Mouse (Mus musculus) brain, embryonic 14.5 days (tissue): Measurements from ENCODE around the gene Nell1.

Source experiments
- CTCF ChIP-seq: fragments of 200-500 bp; IDR thresholded peaks from 2 replicates; pipeline ENCODE4 v1.5.1; 2012; ENCODE audit warnings: inconsistent platforms, mild to moderate bottlenecking, moderate library complexity, borderline replicate concordance; ENCODE audit not compliant: insufficient read depth, insufficient read length; ENCODE audit errors: extremely low read depth
- POLR2A ChIP-seq: fragments of 200-500 bp; IDR thresholded peaks from 2 replicates; pipeline ENCODE4 v1.6.1; 2012; ENCODE audit warnings: mild to moderate bottlenecking, inconsistent platforms, borderline replicate concordance; ENCODE audit not compliant: poor library complexity, insufficient read depth, insufficient read length, severe bottlenecking; ENCODE audit errors: extremely low read depth

DNA sequence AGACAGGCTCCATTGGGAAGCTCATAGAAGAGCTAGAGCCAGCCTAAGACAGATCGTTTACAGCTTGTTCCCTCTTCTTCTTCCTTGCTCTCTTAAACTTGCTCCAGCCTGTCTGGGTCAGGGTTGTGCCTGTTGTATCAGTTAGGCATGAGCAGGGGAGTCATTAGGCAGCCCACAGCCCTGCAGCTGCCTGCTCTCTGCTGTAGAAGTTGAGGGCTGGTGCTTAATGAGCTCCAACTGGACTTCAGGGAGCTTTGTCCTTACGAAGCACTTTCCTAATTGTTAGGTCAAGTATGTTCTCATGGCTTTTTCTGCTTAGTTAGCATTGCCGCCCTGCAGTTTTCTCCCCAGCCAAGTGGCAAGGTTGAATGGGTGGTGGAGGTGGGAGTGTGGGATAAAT lies 32.6 kb upstream of the Nell1 start:
- no peak for TF ChIP-seq CTCF
- no peak for TF ChIP-seq POLR2A
